Mouse (Mus musculus): ENCODE measurements at regions not wholly inside any gene's neighbourhood (a gene's known extent, or its start where the extent isn't known, plus 50 kb on each side); places are given as distances from the start of the nearest gene placed in this dataset.
A peak's percentile ranks its signal among the peaks of the same experiment; 100 is the strongest.
"Not testable (repeated sequence)": the region's sequence is repeated elsewhere in the genome, so short reads cannot be mapped to it uniquely, and the experiment has no call there.

- DNase-seq (ENCODE audit: low spot score), result peak; percentile 56
Observed at GRCm38 (mm10) chr3:153144217-153144616, 162.2 kb upstream of the St6galnac5 start.

GRCm38 (mm10) chr3:153140985-153141384 lies 158.9 kb upstream of the St6galnac5 start:
- DNase-seq (ENCODE audit: low spot score), result no peak

GRCm38 (mm10) chr3:153125335-153125734 lies 143.3 kb upstream of the St6galnac5 start:
- DNase-seq (ENCODE audit: low spot score), result no peak

- no peak for DNase-seq (ENCODE audit: low spot score)
Observed at GRCm38 (mm10) chr3:153121934-153122333, 139.9 kb upstream of the St6galnac5 start.

- no peak for DNase-seq (ENCODE audit: low spot score)
Observed at GRCm38 (mm10) chr3:153119142-153119541, 137.1 kb upstream of the St6galnac5 start.

GRCm38 (mm10) chr3:153118643-153119042 lies 136.6 kb upstream of the St6galnac5 start:
- no peak for DNase-seq (ENCODE audit: low spot score)

- DNase-seq (ENCODE audit: low spot score), result no peak
Observed at GRCm38 (mm10) chr3:153105591-153105990, 123.5 kb upstream of the St6galnac5 start.

- DNase-seq (ENCODE audit: low spot score), result not testable (repeated sequence)
Observed at GRCm38 (mm10) chr3:153090572-153090971, 108.5 kb upstream of the St6galnac5 start.

- no peak for DNase-seq (ENCODE audit: low spot score)
Observed at GRCm38 (mm10) chr3:153085096-153085788, 103.2 kb upstream of the St6galnac5 start.

- no peak for DNase-seq (ENCODE audit: low spot score)
Observed at GRCm38 (mm10) chr3:153084226-153085095, 102.4 kb upstream of the St6galnac5 start.

GRCm38 (mm10) chr3:153080371-153080770 lies 98.3 kb upstream of the St6galnac5 start:
- DNase-seq (ENCODE audit: low spot score), result no peak

GRCm38 (mm10) chr3:153077846-153078703 lies 96.0 kb upstream of the St6galnac5 start:
- DNase-seq (ENCODE audit: low spot score), result peak; percentile 58

- DNase-seq (ENCODE audit: low spot score), result no peak
Observed at GRCm38 (mm10) chr3:153072200-153072919, 90.3 kb upstream of the St6galnac5 start.

GRCm38 (mm10) chr3:153071549-153071948 lies 89.5 kb upstream of the St6galnac5 start:
- DNase-seq (ENCODE audit: low spot score), result no peak

- no peak for DNase-seq (ENCODE audit: low spot score)
Observed at GRCm38 (mm10) chr3:153071123-153071522, 89.1 kb upstream of the St6galnac5 start.

- no peak for DNase-seq (ENCODE audit: low spot score)
Observed at GRCm38 (mm10) chr3:153065890-153066289, 83.8 kb upstream of the St6galnac5 start.

GRCm38 (mm10) chr3:153053163-153053562 lies 71.1 kb upstream of the St6galnac5 start:
- DNase-seq (ENCODE audit: low spot score), result no peak

GRCm38 (mm10) chr3:153051566-153051965 lies 69.5 kb upstream of the St6galnac5 start:
- DNase-seq (ENCODE audit: low spot score), result no peak

- DNase-seq (ENCODE audit: low spot score), result no peak
Observed at GRCm38 (mm10) chr3:153045328-153045727, 63.3 kb upstream of the St6galnac5 start.

GRCm38 (mm10) chr3:153033980-153034379 lies 51.9 kb upstream of the St6galnac5 start:
- DNase-seq (ENCODE audit: low spot score), result no peak
